Mouse (Mus musculus) ES-Bruce4 (cell line): ENCODE measurements around the gene Mast4. TPM values are rescaled to one million over a fixed set of nuclear protein-coding genes. Genes with fewer than 3 reads are reported as not detected.
A peak's percentile ranks its signal among the peaks of the same experiment; 100 is the strongest.

Experiments
- H3K27ac ChIP-seq: 2 replicates; pipeline ENCODE4 v1.5.1; 2012; ENCODE audit warnings: low read length, inconsistent platforms; ENCODE audit not compliant: insufficient read depth
- H3K27me3 ChIP-seq: 2 replicates; pipeline ENCODE4 v1.6.1; 2012; ENCODE audit warnings: mild to moderate bottlenecking, low read length, inconsistent platforms; ENCODE audit not compliant: control insufficient read depth, poor library complexity, insufficient read depth, severe bottlenecking
- H3K36me3 ChIP-seq: 2 replicates; pipeline ENCODE4 v1.6.1; 2012; ENCODE audit warnings: inconsistent platforms, mild to moderate bottlenecking, low read length, moderate library complexity; ENCODE audit not compliant: control insufficient read depth, poor library complexity, insufficient read depth, severe bottlenecking
- H3K4me1 ChIP-seq: one replicate; pipeline ENCODE4 v1.8.1; 2011; ENCODE audit warnings: low read length; ENCODE audit not compliant: control insufficient read depth, insufficient read depth
- H3K4me3 ChIP-seq: 2 replicates; pipeline ENCODE4 v1.5.1; 2011; ENCODE audit warnings: low read depth, mild to moderate bottlenecking, low read length
- H3K9ac ChIP-seq: 2 replicates; pipeline ENCODE4 v1.6.1; 2012; ENCODE audit warnings: low read depth, mild to moderate bottlenecking, inconsistent platforms; ENCODE audit not compliant: poor library complexity, severe bottlenecking
- H3K9me3 ChIP-seq: replicated peaks from 2 replicates; pipeline ENCODE4 v1.6.1; 2012; ENCODE audit warnings: mild to moderate bottlenecking, low read length, inconsistent platforms; ENCODE audit not compliant: control insufficient read depth, poor library complexity, insufficient read depth, severe bottlenecking
- CTCF ChIP-seq: IDR thresholded peaks from one replicate; pipeline ENCODE4 v1.8.1; 2011; ENCODE audit warnings: low read depth, low read length
- EP300 ChIP-seq: IDR thresholded peaks from 2 replicates; pipeline ENCODE4 v1.6.1; 2011; ENCODE audit warnings: low read depth, low read length; ENCODE audit not compliant: insufficient read depth
- POLR2A ChIP-seq: IDR thresholded peaks from one replicate; pipeline ENCODE4 v1.8.1; 2011; ENCODE audit warnings: low read length; ENCODE audit not compliant: insufficient read depth
- polyA plus RNA-seq: library from polyadenylated mRNA; stranded (reverse); fragments of >200 nt; gene quantifications from 2 replicates; pipeline ENCODE4 v1.2.4, GENCODE M21; 2011; ENCODE audit warnings: low read depth; ENCODE audit not compliant: missing spikeins, insufficient read depth, insufficient read length

Mast4 gene
- polyA plus RNA-seq, 1 experiment: 25.3 TPM

DNA sequence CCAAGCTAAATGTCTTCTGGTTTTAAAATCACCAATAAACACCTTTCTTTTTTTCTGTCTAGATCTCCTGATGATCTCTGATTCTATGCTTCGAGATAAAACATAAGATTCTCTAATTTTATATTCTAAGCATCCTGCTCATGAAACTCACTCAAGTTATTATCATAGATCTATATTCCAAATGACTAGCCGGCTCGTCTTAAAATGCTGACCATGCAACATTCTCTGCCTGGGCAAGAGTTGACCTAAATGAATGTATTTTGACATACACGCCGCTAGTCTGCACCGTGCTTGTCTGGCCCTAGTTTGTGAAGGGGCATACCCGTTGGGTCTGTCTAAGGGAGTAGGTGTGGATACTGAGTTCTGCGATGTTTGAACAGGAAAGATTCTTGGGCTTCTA, 579.2 kb downstream of the Mast4 start:
- Histone ChIP-seq H3K4me1 (peaks cover 2% of the 10 kb centered on the region), H3K27ac (no peak overlapping the region), H3K9ac (no peak overlapping the region), H3K27me3 (no peaks in the 10 kb centered on the region), H3K4me3 (no peak overlapping the region), H3K9me3 (no peaks in the 10 kb centered on the region), H3K36me3 (peaks cover 10% of the 10 kb centered on the region)
- TF ChIP-seq POLR2A: no peak
- no peak for TF ChIP-seq CTCF
- TF ChIP-seq EP300: no peak

DNA sequence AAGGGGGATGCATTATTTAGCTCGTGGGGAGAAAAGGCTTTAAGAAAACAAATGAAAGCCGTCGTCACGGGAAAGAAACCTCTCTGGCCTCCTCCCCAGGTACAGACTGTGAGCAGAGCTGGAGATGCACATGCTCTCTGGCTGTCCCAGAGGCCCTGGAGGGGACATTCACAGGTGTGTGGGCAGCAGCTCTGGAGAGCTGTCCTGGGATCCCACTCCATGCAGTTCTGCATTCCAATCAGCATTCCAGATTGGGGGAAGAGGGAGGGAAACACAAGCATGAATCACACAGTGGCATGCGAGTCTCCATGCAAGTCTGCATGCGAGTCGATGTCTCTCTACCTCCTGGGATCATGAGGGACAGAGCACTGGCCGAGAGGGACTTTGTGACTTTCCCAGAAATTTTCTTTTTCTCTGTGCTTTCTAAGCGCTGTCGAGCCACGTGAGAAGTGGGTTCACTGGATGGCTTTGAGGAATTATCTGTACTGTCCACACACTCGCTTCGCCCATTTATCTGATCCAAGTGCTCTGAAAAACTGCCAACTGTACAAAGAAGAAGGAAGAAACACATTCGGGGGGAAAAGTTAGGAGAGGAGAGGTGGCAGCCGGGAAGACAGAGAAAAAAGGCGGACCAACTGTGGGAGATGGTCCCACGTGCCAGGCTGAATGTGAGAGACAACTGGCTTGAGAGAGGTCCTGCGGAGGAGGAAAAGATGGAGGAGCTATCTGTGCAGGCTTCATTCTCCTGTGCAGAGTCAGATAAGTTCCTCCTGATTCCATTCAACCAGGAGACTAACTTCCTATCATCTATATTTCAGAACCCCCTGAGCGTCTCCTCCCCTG, 580.4 kb downstream of the Mast4 start:
- Histone ChIP-seq H3K27ac (no peak overlapping the region), H3K27me3 (no peaks in the 10 kb centered on the region), H3K9ac (no peak overlapping the region), H3K4me1 (peaks cover 2% of the 10 kb centered on the region), H3K9me3 (no peaks in the 10 kb centered on the region), H3K4me3 (no peak overlapping the region), H3K36me3 (peaks cover 10% of the 10 kb centered on the region)
- TF ChIP-seq POLR2A (no peak), EP300 (no peak), CTCF (no peak)

DNA sequence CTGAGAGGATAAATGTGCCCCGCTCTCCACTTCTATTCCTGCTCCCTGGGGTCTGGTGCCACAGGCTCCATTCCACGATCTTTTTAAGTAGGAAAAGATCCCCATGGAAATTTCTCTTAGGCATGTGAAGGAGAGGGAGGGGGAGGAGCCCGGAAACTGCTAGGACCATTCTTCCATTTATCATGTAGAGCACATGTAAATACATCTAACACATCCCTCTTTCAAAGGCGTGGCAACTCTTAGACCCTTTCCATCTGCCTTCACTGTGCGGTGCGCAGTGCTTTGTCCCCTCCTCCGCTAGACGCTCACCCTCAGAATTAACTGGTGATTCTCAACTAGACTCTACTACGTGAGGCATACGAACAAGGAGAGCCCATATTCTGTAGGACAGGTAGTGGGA, 584.4 kb downstream of the Mast4 start:
- Histone ChIP-seq H3K4me1 (peaks cover 4% of the 10 kb centered on the region), H3K9me3 (no peaks in the 10 kb centered on the region), H3K27ac (no peak overlapping the region), H3K4me3 (no peak overlapping the region), H3K27me3 (no peaks in the 10 kb centered on the region), H3K36me3 (no peaks in the 10 kb centered on the region), H3K9ac (no peak overlapping the region)
- TF ChIP-seq EP300 (0 out of 2 replicates have a peak, but pooled peaks have one; percentile 33), POLR2A (no peak), CTCF (no peak)

DNA sequence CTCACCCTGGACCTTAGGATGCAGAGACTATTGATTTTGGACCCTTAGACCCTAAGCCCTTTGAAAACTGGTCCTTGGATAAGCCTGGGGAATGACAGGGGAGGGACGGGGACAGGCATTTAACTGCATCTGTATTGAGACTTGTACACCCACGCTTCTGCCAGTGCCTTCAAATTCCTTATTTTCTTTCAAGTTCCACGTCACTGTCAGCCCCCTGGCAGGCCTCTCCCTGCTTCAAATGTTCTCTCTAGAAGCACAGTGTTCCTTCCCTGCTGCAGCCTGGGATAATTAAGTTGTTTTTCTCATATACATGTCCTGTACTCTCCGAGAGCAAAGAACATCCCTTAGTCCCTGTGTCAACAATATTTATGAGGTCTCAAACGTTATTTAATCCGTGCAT, 585.1 kb downstream of the Mast4 start:
- no peaks in the 10 kb centered on the region for H3K9me3 ChIP-seq
- H3K4me1 ChIP-seq: peaks cover 4% of the 10 kb centered on the region
- H3K9ac ChIP-seq: no peak overlapping the region
- H3K4me3 ChIP-seq: no peak overlapping the region
- H3K36me3 ChIP-seq: no peaks in the 10 kb centered on the region
- no peaks in the 10 kb centered on the region for H3K27me3 ChIP-seq
- H3K27ac ChIP-seq: no peak overlapping the region
- no peak for TF ChIP-seq CTCF
- no peak for TF ChIP-seq EP300
- TF ChIP-seq POLR2A: no peak

DNA sequence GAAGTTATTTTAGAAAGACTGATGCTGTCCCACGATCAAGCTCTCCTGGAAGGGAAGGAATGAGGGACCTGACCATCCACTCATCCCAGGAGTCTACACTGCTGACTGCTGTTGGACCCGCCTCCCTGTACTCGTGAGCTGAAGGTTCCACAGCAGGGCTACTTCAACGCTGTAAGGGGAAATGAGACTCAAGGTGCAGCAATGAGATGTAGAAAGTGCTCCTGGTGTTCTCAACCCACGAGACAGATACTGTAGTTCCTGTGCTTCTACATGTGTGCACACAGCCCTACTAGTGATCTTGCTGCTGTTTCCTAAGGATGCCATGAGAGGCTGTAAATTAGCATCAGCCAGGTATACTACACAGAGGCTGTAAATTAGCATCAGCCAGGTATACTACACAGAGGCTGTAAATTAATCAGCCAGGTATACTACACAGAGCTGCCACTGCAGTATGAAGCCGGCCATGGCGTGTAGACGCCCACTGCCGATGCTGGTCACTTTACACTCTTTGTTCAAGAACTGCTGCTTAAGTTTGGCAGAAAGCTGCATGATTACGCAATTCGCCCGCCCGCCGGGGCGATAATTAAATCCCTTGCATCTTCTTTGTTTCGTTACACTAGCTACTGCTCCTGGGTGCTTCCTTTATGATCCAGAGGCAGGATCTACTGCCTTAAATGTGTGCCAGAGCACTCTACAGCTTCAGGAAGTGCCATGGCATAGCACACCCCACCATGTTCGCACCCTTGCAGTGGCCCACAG, 587.3 kb downstream of the Mast4 start:
- Histone ChIP-seq H3K9me3 (no peaks in the 10 kb centered on the region), H3K36me3 (no peaks in the 10 kb centered on the region), H3K9ac (no peak overlapping the region), H3K27me3 (no peaks in the 10 kb centered on the region), H3K4me3 (peak overlapping the region; percentile 30; the same call in 1 of the 2 replicates), H3K4me1 (peaks cover 4% of the 10 kb centered on the region), H3K27ac (no peak overlapping the region)
- no peak for TF ChIP-seq EP300
- TF ChIP-seq CTCF: no peak
- no peak for TF ChIP-seq POLR2A
